Mouse (Mus musculus) kidney, adult 18-20 months (tissue): ENCODE measurements around the gene Olfr57.
"Not testable (repeated sequence)": the region's sequence is repeated elsewhere in the genome, so short reads cannot be mapped to it uniquely, and the experiment has no call there.

Experiments
- DNase-seq: peaks from one replicate; pipeline ENCODE4 v3.0.0; 2021

Gene Olfr57

DNA sequence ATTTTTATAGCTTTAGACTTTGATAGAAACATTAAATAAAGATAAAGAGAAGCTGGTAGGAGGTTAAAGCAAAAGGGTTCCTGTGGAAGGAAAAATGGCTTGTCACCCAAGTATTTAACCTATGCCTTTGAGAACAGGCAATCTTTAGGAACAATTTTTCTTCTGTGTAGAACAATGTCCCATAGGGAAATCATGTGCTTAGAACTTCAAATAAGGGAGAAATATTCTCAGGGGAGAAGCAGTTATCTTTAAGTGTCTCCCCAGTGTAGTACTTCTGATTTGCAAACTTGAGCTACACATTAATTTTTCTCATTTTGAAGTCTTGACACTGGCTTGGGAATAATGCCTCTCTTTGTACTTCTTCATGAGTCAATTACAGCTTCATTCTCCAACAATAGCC lies at the start of gene Olfr57:
Gene Olfr57, plus strand, starts transcription at position 301 of the 400 bp plus-strand sequence.
- no peak for DNase-seq

GRCm38 (mm10) chr10:78980750-78981149 lies 47.8 kb upstream of the Olfr57 start, which contains the start of gene Olfr1352:
Olfr1352 (plus strand) TSS chr10:78981050.
- DNase-seq, result no peak

- DNase-seq, result no peak
Measured at GRCm38 (mm10) chr10:79012172-79012571, 16.4 kb upstream of the Olfr57 start, which contains the start of gene Olfr1351. Olfr1351 (plus strand) TSS chr10:79012472.

GRCm38 (mm10) chr10:79042457-79042856 lies 13.9 kb downstream of the Olfr57 start:
- DNase-seq, result not testable (repeated sequence)

GRCm38 (mm10) chr10:79057370-79057769 lies 28.8 kb downstream of the Olfr57 start:
- not testable (repeated sequence) for DNase-seq
